Mouse (Mus musculus) brain, embryonic 14.5 days (tissue): ENCODE data around the gene Cpne7.

Source experiments
- CTCF ChIP-seq: fragments of 200-500 bp; IDR thresholded peaks from 2 replicates; pipeline ENCODE4 v1.5.1; 2012; ENCODE audit warnings: inconsistent platforms, mild to moderate bottlenecking, moderate library complexity, borderline replicate concordance; ENCODE audit not compliant: insufficient read depth, insufficient read length; ENCODE audit errors: extremely low read depth
- POLR2A ChIP-seq: fragments of 200-500 bp; IDR thresholded peaks from 2 replicates; pipeline ENCODE4 v1.6.1; 2012; ENCODE audit warnings: mild to moderate bottlenecking, inconsistent platforms, borderline replicate concordance; ENCODE audit not compliant: poor library complexity, insufficient read depth, insufficient read length, severe bottlenecking; ENCODE audit errors: extremely low read depth

DNA sequence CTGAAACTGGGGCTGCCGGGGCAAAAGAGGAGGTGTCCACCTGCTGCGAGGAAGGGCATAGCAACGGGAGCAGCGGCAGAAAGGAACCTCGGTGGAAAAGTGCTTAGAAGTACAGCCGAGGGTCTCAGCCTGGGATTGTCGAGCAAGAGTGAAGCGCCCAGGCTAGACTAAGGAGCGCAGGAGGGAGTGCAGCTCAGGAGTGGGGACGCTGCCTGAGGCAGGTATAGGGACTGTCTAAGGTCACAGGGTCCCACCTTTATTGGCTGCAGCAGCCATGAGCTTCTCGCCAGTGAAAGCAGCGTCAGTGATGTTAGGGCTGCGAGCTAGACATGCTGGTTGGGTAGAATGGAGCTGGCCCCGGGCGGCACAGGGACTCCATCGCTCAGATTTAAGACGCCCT is 570 bp downstream of the Cpne7 start:
- TF ChIP-seq POLR2A (no peak), CTCF (no peak)
